Mouse (Mus musculus) layer of hippocampus, adult 2 months (tissue): ENCODE data around the gene C3. TPM values are rescaled to one million over a fixed set of nuclear protein-coding genes. Genes with fewer than 3 reads are reported as not detected.

Experiments
- DNase-seq, 2 experiments: peaks; one replicate each; pipeline ENCODE4 v3.0.0; 2022; ENCODE audit warnings: low spot score in 2 of 2
- H3K27ac ChIP-seq: fragments of 200-600 bp; 2 replicates; pipeline ENCODE4 v1.8.1; 2022
- H3K4me3 ChIP-seq: fragments of 200-600 bp; 2 replicates; pipeline ENCODE4 v1.8.1; 2022; ENCODE audit warnings: mild to moderate bottlenecking
- CTCF ChIP-seq: fragments of 200-600 bp; conservative IDR thresholded peaks from 2 replicates; pipeline ENCODE4 v1.8.1; 2022; ENCODE audit warnings: antibody characterized with exemption, mild to moderate bottlenecking, moderate library complexity
- total RNA-seq, 2 experiments: library from RNA; stranded (reverse); gene quantifications; 2 replicates each; pipeline ENCODE4 v1.2.3; 2021

C3 gene
- total RNA-seq, 2 experiments from 2014 or later, result 0.97 to 0.98 TPM

DNA sequence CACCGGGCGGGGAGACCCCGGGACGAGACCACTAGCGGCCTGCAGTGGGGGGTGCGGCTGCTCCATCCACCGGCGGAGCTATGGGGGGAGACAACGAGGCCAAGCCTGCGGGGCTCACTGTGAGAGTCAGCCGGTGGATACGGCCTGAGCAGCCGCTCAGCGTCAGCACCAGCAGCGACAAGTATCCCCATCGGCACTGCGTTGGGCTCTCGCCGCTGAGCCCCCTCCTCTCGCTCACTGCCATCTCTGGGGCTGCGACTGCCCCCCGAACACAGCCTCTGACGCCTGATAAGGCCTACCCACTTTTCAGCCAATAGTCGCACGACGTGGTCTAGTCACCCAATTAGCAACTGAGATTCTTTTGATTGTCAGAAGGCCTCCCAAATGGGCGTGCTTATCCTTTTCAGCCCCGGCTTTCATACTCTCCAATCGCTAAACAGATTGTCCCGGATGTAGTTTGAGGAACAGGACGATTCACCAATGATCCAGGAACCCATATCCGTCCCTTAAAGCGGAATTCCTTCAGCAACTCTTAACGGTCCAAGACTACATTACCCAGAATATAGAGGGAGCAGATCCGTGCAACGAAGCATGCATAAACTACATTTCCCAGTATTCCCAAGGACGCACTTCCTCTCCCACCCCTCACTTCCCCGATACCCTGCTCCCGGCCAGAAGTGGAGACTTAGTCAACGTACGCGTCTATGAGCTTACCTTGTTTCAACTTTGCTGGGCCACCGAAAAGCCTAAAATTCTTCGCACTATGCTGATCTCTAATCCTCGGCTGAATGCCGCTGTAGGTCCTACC is 19.7 kb upstream of the C3 start:
- Histone ChIP-seq H3K27ac (peak overlapping the region; percentile 99), H3K4me3 (peak overlapping the region; percentile 92)
- no peak for TF ChIP-seq CTCF
- peak; percentile 91 to 99 for DNase-seq

DNA sequence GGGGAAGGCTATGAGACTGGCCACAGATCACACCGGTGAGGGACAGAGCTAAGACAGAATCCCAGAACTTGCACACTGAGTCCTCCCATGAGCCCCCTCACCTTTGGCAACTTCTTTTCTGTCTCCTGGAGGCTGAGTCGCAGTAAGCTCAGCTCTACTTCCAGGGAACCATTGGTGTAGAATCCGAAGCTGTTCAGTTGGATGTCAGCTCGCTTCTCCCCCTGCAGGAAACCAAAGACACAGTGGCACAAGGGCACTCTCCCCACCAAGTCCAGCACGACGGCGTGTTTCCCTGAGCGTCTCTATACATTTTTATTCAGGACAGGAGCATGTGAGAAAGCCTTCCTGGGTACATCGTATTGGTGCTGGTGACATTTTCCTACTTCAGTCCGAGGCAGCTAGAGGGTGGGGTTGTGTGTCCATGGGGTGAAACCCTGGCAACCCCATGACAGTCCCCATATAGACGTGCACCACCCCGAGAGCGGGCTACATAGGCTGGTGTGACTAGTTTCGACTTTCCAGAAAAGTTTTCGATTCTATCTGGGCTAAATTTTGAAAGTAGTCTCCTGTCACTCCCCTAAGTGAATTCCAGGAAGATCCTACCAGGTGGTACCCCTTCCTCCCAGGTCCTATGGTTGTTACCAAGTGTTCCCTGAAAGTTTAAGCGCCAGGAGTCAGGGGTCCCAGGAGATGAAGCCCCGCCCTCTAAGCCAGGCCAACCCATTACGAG is 18.9 kb upstream of the C3 start:
- Histone ChIP-seq H3K4me3 (peak overlapping the region; percentile 92), H3K27ac (peak overlapping the region; percentile 99)
- no peak for DNase-seq
- TF ChIP-seq CTCF, result peak; percentile 45

DNA sequence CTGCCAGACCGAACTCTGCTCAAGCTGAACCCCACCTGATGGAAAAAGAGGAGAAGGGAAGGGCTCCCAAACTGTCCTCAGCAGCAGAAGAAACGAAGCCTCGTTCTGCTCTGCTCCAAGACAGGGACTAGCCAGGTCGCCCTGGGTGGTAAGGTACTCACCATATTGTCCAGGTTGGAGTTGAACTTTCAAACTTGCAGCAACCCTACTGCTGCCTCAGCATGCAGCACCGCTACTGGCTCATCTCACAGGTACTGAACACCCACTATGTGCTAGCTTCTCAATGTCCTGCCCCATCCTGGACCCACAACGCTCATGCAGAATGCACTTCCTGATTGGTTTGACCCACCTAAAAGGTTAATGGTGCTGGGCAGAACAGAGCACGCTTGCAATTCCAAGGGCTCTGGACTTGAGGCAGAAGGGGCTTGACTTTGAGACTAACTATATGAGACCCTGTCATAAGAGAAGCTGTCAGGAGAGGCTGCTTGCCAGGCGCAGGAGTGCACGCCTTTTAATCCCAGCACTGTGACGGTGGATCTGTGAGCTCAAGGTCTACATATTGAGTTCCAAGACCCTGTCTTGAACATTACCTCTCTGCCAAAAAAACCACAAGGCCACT is 17.5 kb upstream of the C3 start:
- no peak for TF ChIP-seq CTCF
- Histone ChIP-seq H3K27ac (no peak overlapping the region), H3K4me3 (no peak overlapping the region)
- DNase-seq, result no peak

- no peak for TF ChIP-seq CTCF
- no peak overlapping the region for H3K27ac ChIP-seq
- no peak for DNase-seq
- no peak overlapping the region for H3K4me3 ChIP-seq
These were observed 15.9 kb upstream of the C3 start for GRCm38 (mm10) chr17:57243650-57244370.

DNA sequence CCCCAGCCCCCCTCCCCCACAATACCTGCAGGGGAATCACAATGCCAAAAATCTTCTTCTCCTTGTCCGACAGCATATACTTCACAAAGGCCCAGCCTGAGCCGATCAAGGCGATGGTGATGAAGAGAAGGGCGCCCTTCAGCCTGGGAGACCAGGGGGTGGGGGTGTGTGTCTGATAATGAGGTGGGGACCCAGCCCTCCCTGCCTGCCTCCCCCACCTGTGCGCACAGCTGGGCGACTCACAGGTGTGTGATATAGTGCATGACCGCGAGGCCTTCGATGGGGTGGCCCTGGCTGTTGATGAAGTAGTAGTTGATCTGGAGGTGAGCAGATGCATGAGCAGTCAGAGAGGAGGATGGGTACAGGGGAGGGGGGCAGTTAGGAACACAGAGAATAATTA is 9.2 kb upstream of the C3 start:
- Histone ChIP-seq H3K27ac (no peak overlapping the region), H3K4me3 (no peak overlapping the region)
- no peak for DNase-seq
- TF ChIP-seq CTCF, result no peak

GRCm38 (mm10) chr17:57235803-57236202 is 7.9 kb upstream of the C3 start:
- TF ChIP-seq CTCF, result no peak
- Histone ChIP-seq H3K27ac (no peak overlapping the region), H3K4me3 (no peak overlapping the region)
- DNase-seq, result no peak

- no peak overlapping the region for H3K4me3 ChIP-seq
- TF ChIP-seq CTCF, result no peak; the same call in 1 of the 2 replicates
- H3K27ac ChIP-seq, result no peak overlapping the region
- no peak for DNase-seq
These were observed 6.5 kb upstream of the C3 start for GRCm38 (mm10) chr17:57234254-57234928.

DNA sequence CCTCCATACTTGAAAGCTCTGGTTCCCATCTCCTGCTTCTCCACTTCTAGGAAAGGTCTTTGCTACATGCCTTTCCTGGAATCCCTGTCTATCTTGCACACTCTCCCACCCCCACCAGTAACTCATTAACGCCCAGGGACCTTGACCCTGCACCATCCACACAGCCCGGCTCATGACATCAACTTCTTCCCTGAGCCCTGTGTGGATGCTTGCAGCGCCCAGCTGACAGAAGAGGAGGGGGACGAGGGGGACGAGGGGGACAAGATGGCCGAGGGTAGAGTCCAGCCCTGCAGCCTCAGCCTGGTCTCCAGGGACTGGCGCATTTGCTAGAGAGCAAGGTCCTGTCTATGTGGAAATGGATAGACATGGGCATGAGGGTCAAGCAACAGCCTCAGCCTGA is 5.1 kb upstream of the C3 start:
- no peak for TF ChIP-seq CTCF
- no peak overlapping the region for H3K4me3 ChIP-seq
- no peak overlapping the region for H3K27ac ChIP-seq
- no peak for DNase-seq

DNA sequence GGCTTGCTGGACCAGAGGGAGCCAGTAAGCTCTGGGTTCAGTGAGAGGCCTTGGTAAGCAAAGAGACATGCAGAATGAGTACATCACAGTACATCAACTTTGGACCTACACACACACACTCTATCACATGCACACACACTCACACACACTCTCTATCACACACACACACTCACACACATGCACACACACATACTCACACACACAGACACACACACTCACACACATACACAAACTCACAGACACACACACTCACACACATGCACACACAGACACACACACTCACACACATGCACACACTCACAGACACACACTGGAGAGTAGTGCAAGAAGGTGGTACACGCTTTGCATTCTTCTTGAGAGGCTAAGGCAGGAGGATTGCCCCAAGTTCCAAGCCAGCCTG is 4.3 kb upstream of the C3 start:
- TF ChIP-seq CTCF, result no peak
- H3K4me3 ChIP-seq, result no peak overlapping the region
- no peak overlapping the region for H3K27ac ChIP-seq
- DNase-seq, result no peak

- DNase-seq, result no peak
- no peak overlapping the region for H3K4me3 ChIP-seq
- TF ChIP-seq CTCF, result no peak
- no peak overlapping the region for H3K27ac ChIP-seq
These were observed 3.4 kb upstream of the C3 start for GRCm38 (mm10) chr17:57231321-57231771.

DNA sequence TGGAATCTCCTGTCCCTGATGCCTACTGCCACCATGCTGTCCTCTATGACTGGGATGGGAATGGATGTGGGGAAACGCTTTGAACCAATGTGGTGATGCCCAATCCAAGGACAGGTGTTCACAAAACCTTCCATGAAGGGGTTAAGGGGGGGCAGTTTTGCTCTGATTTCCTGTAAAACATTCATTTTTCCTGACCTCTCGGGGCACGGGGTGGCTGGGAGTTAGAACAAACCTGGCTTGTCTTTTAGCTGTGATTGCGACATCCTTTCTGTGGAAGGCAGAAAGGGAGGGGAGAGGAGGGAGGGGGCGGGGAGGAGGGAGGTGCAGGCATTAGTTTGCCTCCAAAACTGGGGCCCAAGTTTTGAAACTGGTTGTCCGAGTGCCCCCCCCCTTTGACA is 2.8 kb upstream of the C3 start:
- TF ChIP-seq CTCF, result no peak

More for the DNA sequence above, 2.8 kb upstream of the C3 start:
- H3K27ac ChIP-seq, result no peak overlapping the region
- no peak overlapping the region for H3K4me3 ChIP-seq
- DNase-seq, result no peak
